Mouse (Mus musculus) right cerebral cortex, adult 18-20 months (tissue): ENCODE measurements around the gene Samm50.

Experiments used
- DNase-seq: peaks from one replicate; pipeline ENCODE4 v3.0.0; 2022; ENCODE audit warnings: mixed read lengths

The Samm50 gene

DNA sequence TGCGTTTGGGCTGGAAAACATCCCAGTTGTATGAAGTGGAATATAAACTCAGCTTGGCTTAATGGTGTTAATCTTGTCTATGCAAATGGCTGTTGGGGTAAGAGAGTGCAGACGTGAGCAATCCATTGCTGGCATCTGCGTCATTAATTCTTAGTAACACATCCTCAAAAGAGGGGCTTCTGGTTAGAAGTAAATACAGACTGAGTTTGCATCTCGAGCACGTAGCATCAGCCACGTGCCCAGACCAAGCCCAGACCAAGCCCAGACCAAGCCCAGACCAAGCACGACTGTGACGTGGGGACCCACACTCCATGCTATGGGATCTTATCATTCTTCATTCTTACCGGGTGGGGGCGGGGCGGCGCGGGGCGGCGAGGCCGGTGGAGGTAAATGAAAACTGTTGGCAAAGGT is 47.0 kb downstream of the Samm50 start:
- no peak for DNase-seq

DNA sequence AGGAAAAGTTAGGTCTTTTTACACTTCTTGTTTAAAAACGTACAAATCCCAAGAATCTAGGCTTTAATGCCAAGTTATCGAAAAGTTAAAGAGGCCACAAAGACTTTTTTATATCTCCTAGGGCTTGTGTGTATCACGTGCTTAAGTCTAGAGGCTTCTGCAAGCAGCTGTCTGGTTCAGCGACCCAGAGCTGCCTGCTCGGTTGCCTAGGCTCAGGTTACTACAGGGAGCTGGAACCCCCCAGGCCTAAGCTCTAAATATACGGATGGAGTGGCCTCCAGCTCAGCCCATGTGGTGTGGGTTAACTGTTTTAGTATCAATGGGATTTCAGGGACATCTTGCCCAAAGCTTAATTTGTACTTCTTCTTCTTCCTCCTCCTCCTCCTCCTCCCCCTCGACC is 49.5 kb downstream of the Samm50 start:
- DNase-seq, result no peak

DNA sequence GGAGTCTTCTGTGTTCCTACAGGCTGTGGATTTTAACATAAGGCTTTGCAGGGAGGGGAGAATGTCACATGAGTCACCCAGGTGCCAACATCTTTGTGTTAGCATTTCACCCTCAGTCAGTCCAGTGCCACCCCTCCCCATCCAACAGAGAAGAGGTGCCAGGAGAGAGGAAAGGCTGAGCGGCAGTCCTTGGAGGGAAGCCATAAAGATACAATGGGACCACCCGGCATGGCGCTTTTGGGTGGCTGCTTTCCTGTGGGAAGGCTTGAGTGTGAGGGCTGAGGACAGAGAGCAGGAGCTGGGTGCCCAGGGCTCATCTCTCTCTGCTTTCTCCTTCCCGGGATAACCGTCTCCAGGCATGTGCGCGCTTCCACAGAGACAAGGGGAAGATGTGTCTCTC is 53.1 kb downstream of the Samm50 start:
- DNase-seq, result no peak

DNA sequence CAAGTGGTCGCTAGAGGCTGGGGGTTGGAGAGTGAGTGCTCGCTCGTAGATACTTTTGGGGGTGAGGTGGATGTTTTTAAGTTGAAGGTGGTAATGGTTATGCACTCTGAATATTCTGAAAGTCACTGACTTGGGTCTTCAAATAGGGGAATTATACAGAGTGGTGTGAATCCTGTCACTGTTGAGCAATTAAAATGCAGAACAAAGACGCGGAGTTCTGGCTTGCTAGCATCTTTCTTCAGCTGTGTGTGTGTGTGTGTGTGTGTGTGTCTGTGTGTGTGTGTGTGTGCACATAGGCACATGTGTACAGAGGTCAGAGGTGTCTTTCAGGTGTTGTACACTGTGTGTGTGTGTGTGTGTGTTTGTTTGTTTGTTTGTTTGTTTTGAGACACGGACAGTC is 54.2 kb downstream of the Samm50 start:
- no peak for DNase-seq

DNA sequence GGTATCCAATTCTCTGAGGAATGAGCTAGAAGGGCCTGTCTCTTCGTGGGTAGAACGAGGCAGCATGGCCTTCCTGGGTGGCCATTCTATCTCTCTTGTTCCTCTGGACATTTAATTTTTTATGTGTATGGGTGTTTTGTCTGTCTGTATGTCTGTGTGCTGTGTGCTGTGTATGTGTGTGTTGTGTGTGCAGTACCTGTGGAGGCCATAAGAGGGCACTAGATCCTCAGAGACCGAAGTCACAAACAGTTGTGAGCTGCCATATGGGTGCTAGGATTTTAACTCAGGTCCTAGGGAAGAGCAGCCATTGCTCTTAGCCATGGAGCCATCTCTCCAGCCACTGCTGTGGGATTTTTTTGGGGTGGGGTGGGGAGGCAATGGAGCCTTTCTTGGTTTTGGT is 55.3 kb downstream of the Samm50 start:
- no peak for DNase-seq

DNA sequence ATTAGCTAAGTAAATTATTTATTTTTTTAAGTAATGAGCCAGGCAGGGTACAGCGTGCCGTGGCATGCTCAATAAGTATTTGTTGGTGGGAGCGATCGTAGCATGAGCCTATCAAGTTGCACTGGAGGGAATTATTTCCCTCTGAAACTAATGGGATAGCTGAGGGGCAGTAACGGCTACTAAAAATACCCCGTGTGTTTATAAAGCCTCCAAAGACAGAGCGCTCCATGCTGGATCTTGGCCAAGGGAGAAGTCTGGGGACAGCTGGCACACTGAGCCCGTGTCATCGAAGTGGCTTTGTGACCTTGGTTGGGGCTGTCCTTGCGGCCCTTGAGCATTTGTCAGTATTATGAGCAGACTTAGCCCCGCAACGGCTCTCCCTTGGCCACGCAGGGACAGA is 59.2 kb downstream of the Samm50 start:
- no peak for DNase-seq

DNA sequence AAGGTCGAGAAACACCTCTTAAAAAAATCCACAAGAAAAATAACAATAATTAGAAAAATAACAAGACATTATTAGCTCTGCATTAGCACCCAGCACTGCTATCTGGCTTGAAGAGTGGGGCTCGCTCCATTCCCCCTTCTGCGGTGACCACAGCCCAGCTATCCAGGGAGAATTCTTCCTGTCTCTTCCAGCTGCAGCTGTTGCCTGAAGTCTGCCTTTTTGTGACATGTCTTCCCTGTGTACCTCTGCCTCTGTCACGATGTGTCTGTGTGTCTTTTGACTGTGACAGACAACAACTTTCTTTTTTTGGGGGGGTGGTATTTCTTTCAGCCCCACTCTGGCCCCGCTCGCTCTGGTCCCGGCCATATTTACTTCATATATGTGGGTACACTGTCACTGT is 60.6 kb downstream of the Samm50 start:
- no peak for DNase-seq

DNA sequence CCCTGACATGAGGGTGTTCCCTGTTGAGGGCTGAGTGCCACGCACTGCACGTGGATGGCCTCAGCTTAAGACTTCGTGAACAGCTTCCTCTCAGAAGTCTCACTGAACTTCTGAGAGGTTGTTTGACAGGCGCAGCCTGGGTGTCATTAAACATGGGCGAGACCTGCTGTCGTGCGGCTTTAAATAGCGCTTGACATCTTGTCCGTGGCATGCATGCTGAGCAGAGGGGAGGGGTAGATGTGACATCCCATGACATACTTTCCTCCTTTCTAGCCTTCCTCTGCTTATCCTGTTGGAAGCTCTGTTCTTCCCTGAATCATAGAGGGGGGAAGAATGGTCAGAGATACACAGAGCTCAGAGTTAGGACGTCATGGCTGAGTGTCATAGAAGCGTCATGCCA is 61.7 kb downstream of the Samm50 start:
- no peak for DNase-seq

DNA sequence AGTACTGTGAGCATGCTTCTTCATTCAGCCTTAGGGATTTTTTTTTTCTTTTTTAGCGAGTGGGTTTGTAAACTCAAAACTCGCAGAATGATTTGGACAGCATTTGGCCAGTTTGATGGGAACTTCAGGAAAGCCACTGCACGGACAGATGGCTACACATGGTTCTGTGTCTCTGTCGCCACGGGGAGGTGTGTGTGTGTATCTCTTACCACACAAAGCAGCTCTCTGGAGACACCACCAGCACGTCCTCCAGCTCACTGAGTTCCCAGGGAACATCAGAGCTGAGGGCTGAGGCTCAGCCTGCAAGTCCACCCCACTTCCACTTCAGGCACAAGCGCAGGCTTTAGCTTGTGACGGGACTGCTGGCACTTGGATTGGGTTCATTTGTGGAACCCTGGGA is 62.3 kb downstream of the Samm50 start:
- no peak for DNase-seq

DNA sequence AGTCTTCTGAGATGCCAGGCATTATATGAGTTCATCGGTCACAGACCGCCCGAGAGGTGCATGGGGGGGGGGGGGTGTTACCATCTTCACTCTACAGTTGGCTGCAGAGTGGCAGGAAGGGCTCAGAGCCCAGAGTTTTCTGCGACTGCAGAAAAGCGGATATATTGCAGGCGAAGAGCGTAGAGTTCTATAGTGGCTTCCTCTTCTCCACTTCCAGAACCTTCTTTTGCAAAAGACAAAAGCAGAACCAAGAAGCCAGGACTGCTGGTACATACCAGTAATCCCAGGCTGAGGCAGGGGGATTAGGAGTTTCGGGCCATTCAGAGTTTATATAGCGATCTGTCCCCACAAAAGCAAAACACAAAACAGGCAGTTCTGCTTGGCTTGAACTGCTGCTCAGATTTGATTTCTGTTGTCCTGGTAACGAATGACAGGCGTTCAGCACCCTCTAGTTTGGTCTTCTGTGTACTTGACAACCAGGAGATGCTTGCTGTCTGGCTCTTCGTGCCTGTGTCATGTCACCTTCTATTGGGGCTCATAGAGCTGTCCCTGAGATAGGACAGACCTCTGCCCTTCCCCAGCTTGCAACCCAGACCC is 64.3 kb downstream of the Samm50 start:
- DNase-seq, result no peak

DNA sequence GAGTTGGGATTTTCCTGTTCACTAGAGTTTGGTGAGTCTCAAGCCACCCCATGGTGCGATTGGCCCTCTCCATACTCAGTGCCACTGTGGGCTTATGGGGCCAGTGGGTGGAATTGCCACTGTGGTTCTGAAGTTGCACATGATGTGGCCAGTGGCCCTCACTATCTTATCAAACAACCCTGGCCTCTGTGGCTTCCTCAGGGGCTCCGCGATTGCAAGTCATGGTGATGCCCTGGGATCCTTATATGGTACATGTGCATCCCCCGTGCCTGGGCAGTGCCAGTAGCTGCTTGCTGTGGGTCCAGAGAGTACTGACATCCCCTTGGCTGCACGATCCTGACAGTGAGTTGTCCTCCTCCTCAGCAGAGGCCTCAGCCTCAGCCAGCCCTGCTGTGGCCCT is 64.8 kb downstream of the Samm50 start:
- no peak for DNase-seq

DNA sequence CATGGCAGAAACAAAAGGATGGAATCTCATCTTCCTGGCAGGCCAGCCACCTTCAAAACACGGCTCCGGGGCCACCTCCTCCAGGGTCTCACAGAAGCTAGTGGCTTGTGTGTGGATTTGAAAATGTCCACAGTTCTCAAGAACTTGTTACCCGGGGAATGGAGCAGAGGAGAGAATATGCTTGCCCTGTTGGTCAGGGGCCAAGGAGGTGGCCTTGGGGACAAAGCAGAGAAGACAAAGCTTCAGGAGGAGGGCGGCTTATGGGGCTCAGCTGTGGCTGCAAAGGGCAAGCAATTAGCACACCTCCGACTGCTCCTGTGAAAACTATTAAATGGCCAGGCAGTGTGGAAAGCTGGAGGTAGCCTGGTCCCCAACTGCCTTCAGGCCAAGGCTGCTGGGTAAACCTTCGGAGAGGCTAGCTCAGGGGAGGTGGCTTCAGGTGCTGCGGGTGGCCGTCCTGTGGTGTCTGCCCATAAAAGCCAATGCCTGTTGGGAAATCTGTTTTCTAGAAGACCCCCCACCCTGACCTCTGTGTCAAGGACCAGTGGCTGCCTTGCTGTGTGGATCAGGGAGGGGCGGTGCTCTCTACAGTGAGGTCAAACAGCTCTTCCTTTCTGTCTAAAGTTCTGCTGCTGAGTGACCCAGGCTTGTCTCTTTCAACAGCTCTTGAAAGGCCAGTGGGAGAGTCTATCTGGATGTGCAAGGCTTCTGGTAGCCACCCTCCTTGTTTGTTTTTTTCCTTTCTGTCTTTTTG is 66.7 kb downstream of the Samm50 start:
- DNase-seq, result no peak

DNA sequence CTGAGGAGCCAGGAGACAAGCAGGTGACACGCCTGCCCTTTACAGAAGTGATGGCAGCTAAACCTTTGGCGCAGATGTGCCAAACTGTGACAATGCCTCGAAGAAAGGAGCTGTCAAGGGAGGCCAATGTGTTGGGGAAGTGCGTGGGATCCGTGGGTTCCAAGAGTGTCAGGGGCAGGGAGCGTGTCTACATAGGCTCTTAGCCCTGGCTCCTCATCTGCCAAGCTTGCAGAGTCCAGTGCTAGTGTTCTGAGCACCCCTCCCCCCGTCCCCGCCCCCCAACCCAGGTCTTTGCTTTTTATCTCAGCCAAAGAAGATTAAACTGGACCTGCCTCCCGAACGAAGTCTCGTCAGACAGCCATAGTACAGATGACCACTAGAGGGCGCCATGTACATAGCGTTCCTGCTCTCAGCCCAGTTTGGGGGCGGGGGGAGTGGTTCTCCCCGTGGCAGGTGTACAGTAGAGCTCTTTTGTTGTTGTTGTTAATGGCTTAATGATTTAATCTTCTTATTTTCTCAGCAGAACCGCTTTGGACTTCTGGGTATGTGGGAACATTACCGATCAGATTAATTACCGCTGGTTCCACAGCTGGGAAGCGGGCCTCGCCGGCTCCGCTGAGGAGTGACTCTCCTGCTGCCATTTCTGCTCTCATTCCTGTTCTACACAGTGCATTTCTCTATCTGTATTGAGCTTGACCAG is 68.2 kb downstream of the Samm50 start:
- peak; percentile 83 for DNase-seq

DNA sequence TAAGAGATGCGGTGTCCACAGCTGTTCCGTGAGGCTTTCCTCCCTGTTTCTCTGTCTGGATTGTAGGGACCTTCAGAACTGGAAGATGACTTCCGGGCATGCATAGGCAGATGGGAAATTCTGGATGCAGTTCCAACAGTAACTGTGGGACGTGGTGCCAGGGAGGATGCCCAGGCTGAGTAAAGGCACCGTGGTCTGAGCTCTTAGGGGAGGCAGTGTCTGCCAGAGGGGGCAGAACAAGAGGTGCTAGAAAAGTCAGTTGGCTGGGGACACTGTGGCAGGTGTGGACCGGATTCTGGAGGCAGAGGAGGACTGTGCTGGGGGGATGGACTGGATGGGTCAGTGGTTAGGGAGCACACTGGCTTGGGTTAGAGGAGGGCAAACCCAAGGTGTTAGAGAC is 70.6 kb downstream of the Samm50 start:
- DNase-seq, result no peak

DNA sequence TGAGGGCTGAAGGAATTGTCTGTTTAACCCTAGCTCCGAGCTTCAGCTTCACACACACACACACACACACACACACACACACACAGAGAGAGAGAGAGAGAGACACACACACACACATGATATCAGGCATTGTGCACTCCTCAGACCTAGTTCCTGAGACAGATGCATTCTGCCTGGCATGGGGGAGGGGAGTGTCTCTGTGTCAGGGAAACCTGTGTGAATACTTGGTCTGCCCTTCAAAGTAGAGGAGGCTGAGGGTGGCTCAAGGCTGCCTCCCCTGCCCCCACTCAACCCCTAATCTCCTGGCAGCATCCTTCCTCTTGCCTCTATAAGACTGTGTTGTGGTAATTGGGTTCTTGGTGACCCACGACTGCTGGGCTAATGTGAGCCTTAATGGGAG is 71.5 kb downstream of the Samm50 start:
- no peak for DNase-seq

DNA sequence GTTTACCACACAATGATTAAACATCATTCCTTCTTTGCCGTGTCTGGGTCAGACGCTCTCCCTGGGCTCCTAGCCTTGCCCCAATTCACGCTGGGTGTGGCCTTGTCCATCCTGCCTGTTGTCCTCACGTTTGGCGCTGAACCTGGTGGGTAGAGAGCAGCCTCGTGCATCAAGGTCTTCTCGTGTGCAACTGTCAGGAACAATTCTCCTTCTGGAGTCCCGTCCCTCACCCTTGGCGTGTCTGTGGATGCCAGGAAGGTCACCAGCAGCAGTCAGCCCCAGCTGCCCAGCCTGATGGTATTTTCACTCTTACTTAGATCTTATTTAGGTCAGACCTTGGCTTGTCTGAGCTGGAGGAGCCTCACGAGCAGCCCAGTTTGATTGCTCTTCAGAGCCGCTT is 73.1 kb downstream of the Samm50 start:
- no peak for DNase-seq

DNA sequence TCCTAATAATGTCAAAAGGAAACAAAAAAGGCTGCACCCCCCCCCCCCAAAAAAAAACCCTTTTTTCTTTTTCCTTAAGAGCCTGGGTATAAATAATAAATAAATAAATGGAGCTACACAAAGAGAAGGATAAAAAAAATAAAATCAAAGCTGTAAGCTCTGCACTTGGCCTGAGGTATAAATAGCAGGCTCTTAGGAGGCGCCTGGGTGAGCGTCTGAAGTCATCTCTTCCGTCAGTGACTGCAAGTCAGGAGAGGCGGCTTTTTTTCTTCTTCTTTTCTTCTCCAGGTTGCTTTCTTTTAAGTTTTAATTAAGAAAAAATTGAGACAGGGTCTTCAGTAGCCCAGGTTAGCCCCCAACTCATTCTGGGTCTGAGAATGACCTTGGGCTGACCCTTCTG is 74.2 kb downstream of the Samm50 start:
- DNase-seq, result no peak
